Mouse (Mus musculus) midbrain, postnatal 0 days (tissue): ENCODE results near the gene Tmem38a. TPM values are rescaled to one million over a fixed set of nuclear protein-coding genes. Genes with fewer than 3 reads are reported as not detected.
A peak's percentile ranks its signal among the peaks of the same experiment; 100 is the strongest.

Source experiments
- ATAC-seq: fragments of 200-750 bp; cut with Nextera tagmentation; 2 replicates; pipeline ENCODE4 v1.8.0; 2017; ENCODE audit warnings: moderate number of reproducible peaks, mild to moderate bottlenecking, moderate TSS enrichment, moderate library complexity; ENCODE audit not compliant: low FRiP score
- DNase-seq: peaks from one replicate; pipeline ENCODE4 v3.0.0-alpha.2; 2015; ENCODE audit warnings: low spot score
- H3K27ac ChIP-seq: fragments of 300-500 bp; sonication (generic); 2 replicates; pipeline ENCODE4 v1.5.1; 2014; ENCODE audit warnings: low read depth, mild to moderate bottlenecking, low read length, mixed read lengths
- H3K27me3 ChIP-seq: fragments of 300-500 bp; sonication (generic); 2 replicates; pipeline ENCODE4 v1.6.1; 2014; ENCODE audit warnings: low read length, control low read depth, mixed read lengths; ENCODE audit not compliant: insufficient read depth
- H3K36me3 ChIP-seq: fragments of 300-500 bp; sonication (generic); 2 replicates; pipeline ENCODE4 v1.6.1; 2014; ENCODE audit warnings: low read length, control low read depth, mixed read lengths; ENCODE audit not compliant: insufficient read depth
- H3K4me1 ChIP-seq: fragments of 300-500 bp; sonication (generic); 2 replicates; pipeline ENCODE4 v1.6.1; 2014; ENCODE audit warnings: mild to moderate bottlenecking, control low read depth, antibody characterized with exemption, low read length, mixed read lengths; ENCODE audit not compliant: insufficient read depth
- H3K4me2 ChIP-seq: fragments of 300-500 bp; sonication (generic); 2 replicates; pipeline ENCODE4 v1.6.1; 2014; ENCODE audit warnings: low read depth, mild to moderate bottlenecking, low read length, mixed read lengths; ENCODE audit not compliant: poor library complexity, severe bottlenecking
- H3K4me3 ChIP-seq: fragments of 300-500 bp; sonication (generic); 2 replicates; pipeline ENCODE4 v1.5.1; 2014; ENCODE audit warnings: low read depth, mild to moderate bottlenecking, low read length, moderate library complexity
- H3K9ac ChIP-seq: fragments of 300-500 bp; sonication (generic); replicated peaks from 2 replicates; pipeline ENCODE4 v1.6.1; 2014; ENCODE audit warnings: mild to moderate bottlenecking, low read length, moderate library complexity, mixed read lengths; ENCODE audit not compliant: poor library complexity, severe bottlenecking
- H3K9me3 ChIP-seq: fragments of 300-500 bp; sonication (generic); 2 replicates; pipeline ENCODE4 v1.6.1; 2016; ENCODE audit warnings: low read length, control low read depth
- CTCF ChIP-seq: IDR thresholded peaks from 2 replicates; pipeline ENCODE4 v1.5.1; 2016; ENCODE audit warnings: antibody characterized with exemption, mild to moderate bottlenecking
- WGBS: fragments of 180-500 bp; shearing (Covaris S2); extraction: QIAGEN DNeasy Blood & Tissue Kit; methylation state at CpG from one replicate; pipeline ENCODE4 v1.1.7; 2014; 5-methylcytosine and 5-hydroxymethylcytosine counted together
- polyA plus RNA-seq: library from polyadenylated mRNA; unstranded; fragments of >200 nt; fragmentation: Nextera tagmentation; extraction: Ambion mirVana; gene quantifications from 2 replicates; pipeline ENCODE4 v1.2.1, GENCODE M21; 2015
- total RNA-seq: library from RNA; depleted of rRNA; stranded (reverse); fragments of >200 nt; gene quantifications from 2 replicates; pipeline ENCODE4 v1.2.3, GENCODE M21; 2014

Gene Tmem38a
- total and polyA plus RNA-seq, 2 experiments from 2014 or later, result 36.7 to 73.7 TPM

DNA sequence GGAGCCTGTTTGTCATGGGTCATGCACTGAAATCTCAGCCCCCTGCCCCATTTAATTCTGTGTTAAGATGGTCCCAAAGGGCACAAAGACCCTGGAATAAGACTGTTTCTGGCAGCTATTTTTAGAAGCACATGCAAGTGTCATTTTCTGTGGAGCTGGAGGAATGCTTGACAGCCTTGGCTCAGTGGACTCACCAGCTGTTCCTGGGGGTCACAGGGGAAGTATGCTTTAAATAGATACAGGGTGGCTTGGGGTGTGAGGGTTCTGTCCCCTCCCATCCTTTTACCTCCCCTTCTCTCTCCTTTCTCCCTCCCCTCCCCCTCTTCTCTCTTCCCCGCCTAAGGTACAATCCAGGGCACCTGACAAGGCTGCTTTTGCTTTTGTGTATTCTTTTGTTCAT, 6.1 kb downstream of the Tmem38a start:
- H3K9ac ChIP-seq, result no peak overlapping the region
- H3K36me3 ChIP-seq, result peaks cover 5% of the 10 kb centered on the region; the same call in 1 of the 2 replicates
- DNase-seq (no peak), ATAC-seq (no peak)
- no peak overlapping the region for H3K27ac ChIP-seq
- H3K4me3 ChIP-seq, result no peak overlapping the region
- peaks cover 1% of the 10 kb centered on the region; the same call in 1 of the 2 replicates for H3K4me1 ChIP-seq
- WGBS, result 93% methylated on average over 1 of the region's 1 CpGs
- no peak for TF ChIP-seq CTCF
- H3K4me2 ChIP-seq, result no peak overlapping the region
- no peaks in the 10 kb centered on the region for H3K9me3 ChIP-seq
- H3K27me3 ChIP-seq, result no peaks in the 10 kb centered on the region

DNA sequence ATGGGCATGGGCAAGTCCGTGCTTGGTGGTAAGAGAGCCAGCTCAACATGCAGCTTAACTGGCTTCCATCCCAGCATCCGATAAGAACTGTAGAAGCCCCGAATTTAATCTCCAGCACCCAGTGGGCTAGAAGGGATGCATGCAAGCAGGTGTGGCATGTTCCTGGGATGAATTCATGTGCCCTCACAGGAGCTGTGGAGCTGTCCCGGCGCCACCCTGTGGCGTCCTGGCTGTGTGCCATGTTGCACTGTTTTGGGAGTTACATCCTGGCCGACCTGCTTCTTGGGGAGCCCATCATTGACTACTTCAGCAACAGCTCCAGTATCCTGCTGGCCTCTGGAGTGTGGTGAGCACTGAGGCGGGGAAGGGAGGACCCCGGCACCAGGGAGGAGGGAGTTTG, 7.5 kb downstream of the Tmem38a start:
- Histone ChIP-seq H3K4me3 (no peak overlapping the region), H3K4me1 (no peaks in the 10 kb centered on the region), H3K36me3 (peaks cover 5% of the 10 kb centered on the region; the same call in 1 of the 2 replicates), H3K27ac (no peak overlapping the region), H3K9me3 (no peaks in the 10 kb centered on the region), H3K9ac (no peak overlapping the region), H3K27me3 (no peaks in the 10 kb centered on the region), H3K4me2 (no peak overlapping the region)
- WGBS, result 62% methylated on average over 8 of the region's 9 CpGs
- TF ChIP-seq CTCF, result no peak
- DNase-seq (no peak), ATAC-seq (no peak)

DNA sequence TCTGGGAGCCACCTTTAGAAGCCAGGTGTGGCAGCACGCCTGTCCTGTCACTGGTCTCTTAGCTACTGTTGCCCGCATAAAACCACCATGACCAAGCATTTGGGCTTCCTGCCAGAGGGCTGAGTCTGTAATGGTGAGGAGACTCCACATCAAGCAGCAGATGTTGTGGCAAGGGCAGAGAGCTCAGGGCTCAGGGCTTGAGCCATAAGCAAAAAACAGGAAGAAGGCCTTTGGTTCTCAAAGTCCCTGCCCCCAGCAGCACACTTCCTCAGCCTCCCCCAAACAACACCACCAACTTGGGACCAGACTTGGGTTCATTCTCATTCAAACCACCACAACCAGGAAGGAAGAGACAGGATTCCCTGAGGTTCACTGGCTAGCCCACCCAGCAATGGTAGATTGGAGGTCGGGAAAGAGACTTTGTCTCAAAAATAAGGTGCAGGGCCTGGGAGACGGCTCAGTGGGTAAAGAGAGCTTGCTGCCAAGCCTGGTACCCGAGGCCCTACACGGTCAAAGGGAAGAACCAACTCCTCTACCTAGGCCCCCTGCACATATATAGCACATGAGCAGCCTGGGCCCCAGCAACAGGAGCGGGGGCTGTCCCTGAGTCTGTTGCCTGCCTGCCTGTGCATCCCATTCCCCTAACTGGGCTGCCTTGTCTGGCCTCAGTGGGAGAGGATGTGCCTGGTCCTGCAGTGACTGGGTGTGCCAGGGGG, 11.4 kb downstream of the Tmem38a start:
- DNase-seq (peak; percentile 36), ATAC-seq (no peak)
- no peak overlapping the region for H3K9ac ChIP-seq
- no peaks in the 10 kb centered on the region for H3K4me1 ChIP-seq
- peaks cover 5% of the 10 kb centered on the region; the same call in 1 of the 2 replicates for H3K36me3 ChIP-seq
- H3K4me2 ChIP-seq, result no peak overlapping the region
- no peak for TF ChIP-seq CTCF
- H3K27ac ChIP-seq, result no peak overlapping the region
- H3K9me3 ChIP-seq, result no peaks in the 10 kb centered on the region
- H3K27me3 ChIP-seq, result no peaks in the 10 kb centered on the region
- no peak overlapping the region for H3K4me3 ChIP-seq
- 74% methylated on average over 7 of the region's 7 CpGs for WGBS

DNA sequence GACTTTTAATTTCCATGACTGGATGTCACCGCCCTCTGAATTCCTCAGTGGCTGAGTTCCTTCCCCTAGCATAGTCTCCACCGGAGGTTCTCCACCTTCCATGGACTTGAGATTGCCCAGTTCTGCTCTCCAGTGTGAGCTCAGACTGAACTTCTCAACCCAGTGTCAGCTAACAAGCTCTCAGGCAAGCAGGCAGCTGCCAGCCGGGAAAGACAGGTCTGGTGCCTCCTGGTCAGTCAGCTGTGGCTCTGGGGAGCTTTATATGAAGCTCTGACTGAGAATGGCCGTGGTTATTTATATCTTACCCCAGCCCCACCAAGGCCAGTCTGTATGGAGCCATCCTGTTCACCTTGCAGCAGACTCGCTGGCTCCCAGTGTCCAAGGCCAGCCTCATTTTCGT, 12.5 kb downstream of the Tmem38a start:
- H3K27ac ChIP-seq, result no peak overlapping the region

DNA sequence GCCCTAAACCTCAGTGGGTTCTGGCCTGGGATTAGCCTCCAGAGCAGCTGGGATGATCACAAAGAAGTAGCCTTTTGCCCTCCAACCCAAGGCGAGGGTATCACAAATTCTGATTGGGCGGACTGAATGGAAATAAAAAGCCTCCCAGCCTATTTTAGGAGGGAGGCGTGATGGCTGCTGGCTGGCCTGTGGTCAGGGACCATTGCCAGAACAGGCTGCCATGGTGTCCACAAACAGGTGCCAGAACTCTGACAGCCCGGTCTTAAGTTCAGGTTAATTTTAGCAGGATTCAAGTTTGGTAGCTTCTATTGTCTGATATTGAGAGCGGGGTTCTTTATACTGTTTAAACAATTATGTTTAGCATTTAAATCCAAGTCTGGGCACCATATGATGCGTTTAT, 16.0 kb downstream of the Tmem38a start:
- DNase-seq, result peak; percentile 31
- Histone ChIP-seq H3K9ac (no peak overlapping the region), H3K4me2 (no peak overlapping the region), H3K4me1 (no peaks in the 10 kb centered on the region), H3K9me3 (no peaks in the 10 kb centered on the region), H3K4me3 (no peak overlapping the region), H3K27me3 (no peaks in the 10 kb centered on the region), H3K27ac (no peak overlapping the region), H3K36me3 (no peaks in the 10 kb centered on the region; the same call in 1 of the 2 replicates)
- 66% methylated on average over 6 of the region's 6 CpGs for WGBS
- no peak for ATAC-seq
- no peak for TF ChIP-seq CTCF

More for the DNA sequence above, 12.5 kb downstream of the Tmem38a start:
- Histone ChIP-seq H3K4me3 (no peak overlapping the region), H3K36me3 (peaks cover 5% of the 10 kb centered on the region; the same call in 1 of the 2 replicates), H3K4me1 (no peaks in the 10 kb centered on the region), H3K9ac (no peak overlapping the region), H3K9me3 (no peaks in the 10 kb centered on the region), H3K4me2 (no peak overlapping the region), H3K27me3 (no peaks in the 10 kb centered on the region)
- ATAC-seq, result no peak
- 82% methylated on average over 6 of the region's 6 CpGs for WGBS
- no peak for DNase-seq
- no peak for TF ChIP-seq CTCF

DNA sequence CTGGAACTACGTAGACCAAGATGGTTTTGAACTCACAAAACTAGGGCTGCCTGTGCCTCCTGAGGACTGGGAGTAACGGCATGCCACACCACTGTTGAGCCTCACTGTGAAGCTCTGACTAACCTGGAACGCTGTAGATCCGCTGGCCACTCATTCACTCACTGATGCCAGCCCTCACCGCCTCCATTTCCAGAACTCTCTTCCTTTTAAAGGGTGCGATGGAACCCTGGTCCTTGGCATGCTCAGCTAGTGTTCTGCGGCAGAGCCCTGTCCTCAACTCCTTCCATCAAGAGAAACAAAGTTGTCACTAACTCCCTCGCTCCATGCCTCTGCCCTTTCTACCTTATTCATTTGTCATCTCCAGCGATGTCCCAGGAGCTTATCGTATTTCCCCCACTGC, 17.0 kb downstream of the Tmem38a start:
- ATAC-seq (no peak), DNase-seq (no peak)
- Histone ChIP-seq H3K4me1 (no peaks in the 10 kb centered on the region), H3K9ac (no peak overlapping the region), H3K4me3 (no peak overlapping the region), H3K27ac (no peak overlapping the region), H3K9me3 (no peaks in the 10 kb centered on the region), H3K4me2 (no peak overlapping the region), H3K27me3 (no peaks in the 10 kb centered on the region), H3K36me3 (no peaks in the 10 kb centered on the region)
- no peak for TF ChIP-seq CTCF
- 91% methylated on average over 10 of the region's 10 CpGs for WGBS
